Mouse (Mus musculus) ES-E14 (cell line): ENCODE results near the gene Gm281. TPM values are rescaled to one million over a fixed set of nuclear protein-coding genes. Genes with fewer than 3 reads are reported as not detected.

Experiments used
- DNase-seq: peaks from one replicate; pipeline ENCODE4 v3.0.0-alpha.2; 2013; ENCODE audit warnings: low read depth, low spot score
- H3K27ac ChIP-seq: 2 replicates; pipeline ENCODE4 v1.5.1; 2012; ENCODE audit warnings: low read depth, mild to moderate bottlenecking, low read length, moderate library complexity, mixed read lengths; ENCODE audit not compliant: poor library complexity, insufficient read depth, severe bottlenecking
- H3K36me3 ChIP-seq: 2 replicates; pipeline ENCODE4 v1.6.1; 2012; ENCODE audit warnings: mild to moderate bottlenecking, low read length, moderate library complexity, mixed read lengths; ENCODE audit not compliant: control insufficient read depth, poor library complexity, insufficient read depth, severe bottlenecking
- H3K4me1 ChIP-seq, 2 experiments: fragments of 150-350 bp in 1 of 2; sonication (generic) in 1 of 2; 2 replicates each; pipeline ENCODE4 v1.6.1; 2012; ENCODE audit warnings: low read length in 2 of 2, mild to moderate bottlenecking in 1 of 2, mixed read lengths in 1 of 2; ENCODE audit not compliant: control insufficient read depth in 2 of 2, insufficient read depth in 2 of 2, poor library complexity in 1 of 2
- H3K4me3 ChIP-seq, 2 experiments: fragments of 150-350 bp in 1 of 2; sonication (generic) in 1 of 2; 2 replicates each; pipeline ENCODE4 v1.5.1; 2012; ENCODE audit warnings: low read length in 2 of 2, low read depth in 1 of 2, mild to moderate bottlenecking in 1 of 2, mixed read lengths in 1 of 2; ENCODE audit not compliant: insufficient read depth in 1 of 2, poor library complexity in 1 of 2, severe bottlenecking in 1 of 2
- H3K9ac ChIP-seq: 2 replicates; pipeline ENCODE4 v1.6.1; 2012; ENCODE audit warnings: low read depth, mild to moderate bottlenecking, low read length, mixed read lengths; ENCODE audit not compliant: poor library complexity, insufficient read depth, severe bottlenecking
- H3K9me3 ChIP-seq: fragments of 150-350 bp; sonication (generic); 2 replicates; pipeline ENCODE4 v1.6.1; 2012; ENCODE audit warnings: low read depth, mild to moderate bottlenecking, low read length; ENCODE audit not compliant: control insufficient read depth, insufficient read depth
- CHD2 ChIP-seq: IDR thresholded peaks from 2 replicates; pipeline ENCODE4 v1.6.1; 2014; ENCODE audit warnings: mild to moderate bottlenecking, low read depth, low read length, inconsistent platforms
- HCFC1 ChIP-seq: IDR thresholded peaks from 2 replicates; pipeline ENCODE4 v1.6.1; 2012; ENCODE audit warnings: low read length, inconsistent platforms, borderline replicate concordance; ENCODE audit not compliant: insufficient read depth
- MAFK ChIP-seq: IDR thresholded peaks from 2 replicates; pipeline ENCODE4 v1.6.1; 2014; ENCODE audit warnings: mild to moderate bottlenecking, low read depth, low read length, inconsistent platforms; ENCODE audit not compliant: insufficient read depth
- ZC3H11A ChIP-seq: IDR thresholded peaks from 2 replicates; pipeline ENCODE4 v1.6.1; 2012; ENCODE audit warnings: low read depth, mild to moderate bottlenecking, inconsistent platforms, low read length, borderline replicate concordance
- ZNF384 ChIP-seq: IDR thresholded peaks from 2 replicates; pipeline ENCODE4 v1.6.1; 2012; ENCODE audit warnings: low read depth, low read length, inconsistent platforms
- in situ Hi-C, 2 experiments: fragments of 600-800 bp; cut with MboI; formaldehyde crosslinking; loops; one replicate each; pipeline ENCODE4 v1.15.1; 2025; ENCODE audit warnings: low sequenced_read_pairs in 2 of 2, inconsistent platforms in 1 of 2; ENCODE audit not compliant: unreplicated experiment in 2 of 2
- total RNA-seq: library from RNA; depleted of rRNA; stranded (reverse); fragments of 300-350 nt; gene quantifications from 2 replicates; pipeline ENCODE4 v1.2.3, GENCODE M21; 2012

The Gm281 gene
- total RNA-seq, 1 experiment = 1.1 TPM

GRCm38 (mm10) chr14:13944686-13945085 is 30.4 kb upstream of the Gm281 start:
- Histone ChIP-seq H3K27ac (no peak overlapping the region), H3K4me3 (no peak overlapping the region), H3K9ac (no peak overlapping the region), H3K4me1 (no peaks in the 10 kb centered on the region), H3K36me3 (no peaks in the 10 kb centered on the region), H3K9me3 (no peaks in the 10 kb centered on the region)
- no peak for DNase-seq
- in situ Hi-C loops = loop anchor here in 1 of 2 experiments (25.0 kb wide), 1 partner anchor 1357 kb away; no protein-coding TSS in a partner anchor
- TF ChIP-seq HCFC1 (no peak), ZNF384 (no peak), MAFK (no peak), ZC3H11A (no peak), CHD2 (no peak)

GRCm38 (mm10) chr14:13934052-13934371 is 19.7 kb upstream of the Gm281 start:
- in situ Hi-C loops = loop anchor here in 1 of 2 experiments (25.0 kb wide), 1 partner anchor 1347 kb away; no protein-coding TSS in a partner anchor
- 0 out of 2 replicates have a peak overlapping the region, but pooled peaks have one; percentile 40 for H3K9ac ChIP-seq

GRCm38 (mm10) chr14:13933290-13934051 is 19.2 kb upstream of the Gm281 start:
- no peak for TF ChIP-seq ZNF384
- no peak for TF ChIP-seq HCFC1
- TF ChIP-seq CHD2 = no peak
- TF ChIP-seq ZC3H11A = no peak
- no peak for TF ChIP-seq MAFK
- Histone ChIP-seq H3K27ac (no peak overlapping the region), H3K9ac (peak overlapping the region; percentile 40; the same call in 1 of the 2 replicates), H3K36me3 (no peaks in the 10 kb centered on the region), H3K4me1 (no peaks in the 10 kb centered on the region), H3K9me3 (peaks cover 4% of the 10 kb centered on the region; the same call in 1 of the 2 replicates), H3K4me3 (peak overlapping the region; percentile 4 to 49)
- no peak for DNase-seq
- in situ Hi-C loops = loop anchor here in 1 of 2 experiments (25.0 kb wide), 1 partner anchor 1346 kb away; no protein-coding TSS in a partner anchor

More at GRCm38 (mm10) chr14:13934052-13934371, 19.7 kb upstream of the Gm281 start:
- H3K27ac ChIP-seq = no peak overlapping the region
- no peak for DNase-seq
- peak overlapping the region in 1 of 2 experiments; percentile 49; a peak in 1 of 4 replicates for H3K4me3 ChIP-seq
- TF ChIP-seq CHD2 (no peak), HCFC1 (no peak), MAFK (no peak), ZNF384 (no peak), ZC3H11A (no peak)
- H3K4me1 ChIP-seq = no peaks in the 10 kb centered on the region
- H3K36me3 ChIP-seq = no peaks in the 10 kb centered on the region
- peaks cover 4% of the 10 kb centered on the region; the same call in 1 of the 2 replicates for H3K9me3 ChIP-seq

GRCm38 (mm10) chr14:13917630-13918029 is 3.4 kb upstream of the Gm281 start:
- H3K36me3 ChIP-seq = no peaks in the 10 kb centered on the region
- no peak overlapping the region for H3K4me3 ChIP-seq
- H3K27ac ChIP-seq = no peak overlapping the region
- peaks cover 0 to 4% of the 10 kb centered on the region in 2 experiments; a peak in 1 of 4 replicates for H3K4me1 ChIP-seq
- peak; percentile 61 for DNase-seq
- H3K9ac ChIP-seq = no peak overlapping the region
- TF ChIP-seq ZC3H11A = peak; percentile 98
- TF ChIP-seq ZNF384 = no peak
- in situ Hi-C loops = loop anchor here (5.0 to 10.0 kb wide), 2 partner anchors 560 to 563 kb away; no protein-coding TSS in a partner anchor
- no peaks in the 10 kb centered on the region; the same call in 1 of the 2 replicates for H3K9me3 ChIP-seq
